28 mouse cellular contexts compared by ENCODE assay signal in the genomic region with DNA sequence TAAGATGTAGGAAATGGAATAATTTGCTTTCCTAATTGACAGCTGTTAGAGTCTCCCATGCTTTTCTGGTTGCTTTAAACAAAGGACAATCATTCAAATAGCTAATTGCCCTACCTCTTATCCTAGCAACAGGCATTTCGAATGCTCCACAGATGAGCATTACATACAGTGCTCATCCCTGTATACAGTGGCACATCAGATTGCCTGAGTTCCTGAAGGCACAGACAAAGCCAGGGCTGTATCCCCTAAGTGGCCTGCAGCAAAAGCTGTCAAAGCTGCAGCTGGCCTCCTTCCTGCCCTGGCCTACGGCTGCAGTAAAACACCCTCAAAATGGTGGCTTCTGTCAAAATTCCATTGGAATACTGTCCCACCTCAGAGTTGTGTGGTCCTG. TPM values are rescaled to one million over a fixed set of nuclear protein-coding genes. Genes with fewer than 3 reads are reported as not detected.
DNase-seq lines count a peak whose midpoint lies in the region; ATAC-seq and TF ChIP-seq lines count a peak whose summit lies in the region.
"Had no signal": no experiment of that assay in that cellular context is flagged by ENCODE, and none has a peak within 500 bp of the region (broad histone marks: within the 10 kb centered on the region; RNA-seq: fewer than 3 reads in every experiment).

No protein-coding gene starts in this region.

- peak overlapping the region; percentile 71; the same call in 1 of the 2 replicates for H3K27ac ChIP-seq in heart, embryonic 15.5 days
- H3K27ac ChIP-seq in forebrain, embryonic 16.5 days (ENCODE audit: low read length) = peak overlapping the region; percentile 75
- peak overlapping the region; percentile 60 for H3K27ac ChIP-seq in hindbrain, postnatal 0 days
- H3K27ac ChIP-seq in neural tube, embryonic 13.5 days (replicated peaks) = peak overlapping the region; percentile 81
- H3K27ac ChIP-seq: embryonic facial prominence, embryonic 15.5 days; kidney, embryonic 15.5 days; limb, embryonic 13.5 days; liver, embryonic 14.5 days; lung, embryonic 15.5 days; stomach, embryonic 15.5 days had no signal

- H3K9ac ChIP-seq in heart, embryonic 15.5 days = no peak overlapping the region
- no peak overlapping the region for H3K9ac ChIP-seq in forebrain, embryonic 16.5 days (replicated peaks; ENCODE audit: low read depth, low read length)
- no peak overlapping the region for H3K9ac ChIP-seq in hindbrain, postnatal 0 days (replicated peaks; ENCODE audit: low read length)
- no peak overlapping the region for H3K9ac ChIP-seq in neural tube, embryonic 13.5 days
- H3K9ac ChIP-seq: embryonic facial prominence, embryonic 15.5 days; kidney, embryonic 15.5 days; limb, embryonic 13.5 days; liver, embryonic 14.5 days; lung, embryonic 15.5 days; stomach, embryonic 15.5 days had no signal

- no peak for ATAC-seq in heart, embryonic 15.5 days (replicated peaks; ENCODE audit: insufficient number of reproducible peaks, insufficient read depth, low FRiP score, low read depth)
- ATAC-seq in forebrain, embryonic 16.5 days = peak; percentile 82
- ATAC-seq in hindbrain, postnatal 0 days = peak; percentile 63
- ATAC-seq in neural tube, embryonic 13.5 days (ENCODE audit: low read depth) = peak; percentile 79
- no peak for ATAC-seq in megakaryocyte, adult 5-6 weeks (ENCODE audit: poor library complexity, severe bottlenecking)
- ATAC-seq: CD4-positive, CD25-positive, alpha-beta regulatory T cell, adult 4 months; intestine, postnatal 0 days; Patski had no signal

- intact Hi-C loops in heart, postnatal 36 days (cut with DNase I) = no loop called here

- no peak for DNase-seq in heart, postnatal 36 days
- peak; percentile 20 for DNase-seq in hindbrain, postnatal 0 days (ENCODE audit: low spot score)
- DNase-seq in urinary bladder, postnatal 4 days (ENCODE audit: low spot score in 2 of 2) = no peak
- no peak for DNase-seq in layer of hippocampus, adult 9-10 months (ENCODE audit: low spot score)
- DNase-seq: adrenal gland, adult 8-10 months; cerebellum, postnatal 25 days; embryo, embryonic 11 days; gastrocnemius, adult 2 months; heart, adult 11 months; kidney, postnatal 4 days; lung, postnatal 4 days; right cerebral cortex, postnatal 14 days; spleen, adult 18-20 months; thymus, adult 2 months had no signal

- H3K4me2 ChIP-seq in heart, embryonic 15.5 days = no peak overlapping the region
- no peak overlapping the region for H3K4me2 ChIP-seq in forebrain, embryonic 16.5 days (ENCODE audit: low read length)
- no peak overlapping the region for H3K4me2 ChIP-seq in hindbrain, postnatal 0 days (ENCODE audit: low read depth, low read length)
- H3K4me2 ChIP-seq in neural tube, embryonic 13.5 days = no peak overlapping the region
- H3K4me2 ChIP-seq: embryonic facial prominence, embryonic 15.5 days; kidney, embryonic 15.5 days; limb, embryonic 13.5 days; lung, embryonic 15.5 days; stomach, embryonic 15.5 days had no signal

- 68% methylated on average over 2 of the region's 2 CpGs for WGBS in heart, embryonic 15.5 days
- WGBS in forebrain, embryonic 16.5 days = 43% methylated on average over 2 of the region's 2 CpGs
- WGBS in hindbrain, postnatal 0 days = 55% methylated on average over 2 of the region's 2 CpGs
- 47% methylated on average over 2 of the region's 2 CpGs for WGBS in neural tube, embryonic 13.5 days

- peaks cover 4% of the 10 kb centered on the region; the same call in 1 of the 2 replicates for H3K4me1 ChIP-seq in heart, embryonic 15.5 days (replicated peaks)
- no peaks in the 10 kb centered on the region; the same call in 1 of the 2 replicates for H3K4me1 ChIP-seq in forebrain, embryonic 16.5 days (replicated peaks; ENCODE audit: control insufficient read depth, insufficient read depth, low read length)
- no peaks in the 10 kb centered on the region for H3K4me1 ChIP-seq in hindbrain, postnatal 0 days (ENCODE audit: insufficient read depth, low read length)
- H3K4me1 ChIP-seq in neural tube, embryonic 13.5 days (replicated peaks) = peaks cover 7% of the 10 kb centered on the region
- H3K4me1 ChIP-seq: embryonic facial prominence, embryonic 15.5 days; kidney, embryonic 15.5 days; limb, embryonic 13.5 days; stomach, embryonic 15.5 days had no signal

- H3K4me3 ChIP-seq in heart, embryonic 15.5 days = no peak overlapping the region
- no peak overlapping the region for H3K4me3 ChIP-seq in forebrain, embryonic 16.5 days (replicated peaks; ENCODE audit: low read length)
- H3K4me3 ChIP-seq in hindbrain, postnatal 0 days (ENCODE audit: low read length) = no peak overlapping the region
- H3K4me3 ChIP-seq in neural tube, embryonic 13.5 days = no peak overlapping the region
- H3K4me3 ChIP-seq: embryonic facial prominence, embryonic 15.5 days; gastrocnemius, adult 2 months; kidney, embryonic 15.5 days; limb, embryonic 13.5 days; lung, embryonic 15.5 days; stomach, embryonic 15.5 days had no signal

- TF ChIP-seq CTCF in hindbrain, postnatal 0 days (IDR thresholded peaks at IDR 0.05; ENCODE audit: low read depth) = no peak

- no peaks in the 10 kb centered on the region for H3K27me3 ChIP-seq in heart, embryonic 15.5 days
- no peaks in the 10 kb centered on the region for H3K27me3 ChIP-seq in forebrain, embryonic 16.5 days (replicated peaks; ENCODE audit: control insufficient read depth, insufficient read depth, low read length)
- no peaks in the 10 kb centered on the region for H3K27me3 ChIP-seq in hindbrain, postnatal 0 days (ENCODE audit: insufficient read depth, low read length)
- H3K27me3 ChIP-seq in neural tube, embryonic 13.5 days = no peaks in the 10 kb centered on the region
- H3K27me3 ChIP-seq: embryonic facial prominence, embryonic 15.5 days; kidney, embryonic 15.5 days; limb, embryonic 13.5 days; lung, embryonic 15.5 days; stomach, embryonic 15.5 days had no signal

- H3K36me3 ChIP-seq in heart, embryonic 15.5 days = no peaks in the 10 kb centered on the region
- H3K36me3 ChIP-seq in forebrain, embryonic 16.5 days (ENCODE audit: control insufficient read depth, insufficient read depth) = no peaks in the 10 kb centered on the region
- H3K36me3 ChIP-seq in hindbrain, postnatal 0 days (ENCODE audit: insufficient read depth, low read length) = no peaks in the 10 kb centered on the region
- no peaks in the 10 kb centered on the region for H3K36me3 ChIP-seq in neural tube, embryonic 13.5 days
- H3K36me3 ChIP-seq: embryonic facial prominence, embryonic 15.5 days; kidney, embryonic 15.5 days; limb, embryonic 13.5 days; lung, embryonic 15.5 days; stomach, embryonic 15.5 days had no signal

- H3K9me3 ChIP-seq in heart, embryonic 15.5 days (replicated peaks) = no peaks in the 10 kb centered on the region
- no peaks in the 10 kb centered on the region for H3K9me3 ChIP-seq in forebrain, embryonic 16.5 days (ENCODE audit: control insufficient read depth, low read length)
- H3K9me3 ChIP-seq in hindbrain, postnatal 0 days (ENCODE audit: low read length) = no peaks in the 10 kb centered on the region
- H3K9me3 ChIP-seq in neural tube, embryonic 13.5 days = no peaks in the 10 kb centered on the region
- H3K9me3 ChIP-seq: embryonic facial prominence, embryonic 15.5 days; kidney, embryonic 15.5 days; limb, embryonic 13.5 days; lung, embryonic 15.5 days; stomach, embryonic 15.5 days had no signal

RNA-seq across cellular contexts. Expression of gene Arxes2, which starts 35.9 kb away (rescaled TPM):
- polyA plus RNA-seq in heart, embryonic 15.5 days (2015; fragmentation: Nextera tagmentation; extraction: Ambion mirVana) = 58.6 and 61.2 TPM in 2 replicates
- 1 to 10 TPM; 1.4 to 2.2 TPM for total RNA-seq in heart, postnatal 36 days (2021)
- 170 and 205 TPM in 2 replicates for polyA plus RNA-seq in forebrain, embryonic 16.5 days (2015; fragmentation: Nextera tagmentation; extraction: Ambion mirVana)
- total RNA-seq in hindbrain, postnatal 0 days (2014; rRNA removed) = 168 and 177 TPM in 2 replicates
- polyA plus RNA-seq in hindbrain, postnatal 0 days (2015; fragmentation: Nextera tagmentation; extraction: Ambion mirVana) = 312 and 317 TPM in 2 replicates
- polyA plus RNA-seq in neural tube, embryonic 13.5 days (2015; fragmentation: Nextera tagmentation; extraction: Ambion mirVana) = 222 and 228 TPM in 2 replicates
- total RNA-seq in megakaryocyte, adult 5-6 weeks (2015) = not detected in 2 replicates
- not detected in 2 replicates for total RNA-seq in megakaryocyte, adult 5-6 weeks (2017)
- total RNA-seq: neutrophil, adult 5-6 weeks had no signal

Comparison
In these comparisons a context has a peak if more than half of its experiments do, and no peak if none do; other contexts are left out.
1. ATAC-seq: peak in forebrain, embryonic 16.5 days (single experiment), hindbrain, postnatal 0 days (single experiment) and neural tube, embryonic 13.5 days (single experiment); none in heart, embryonic 15.5 days (single experiment) and megakaryocyte, adult 5-6 weeks (single experiment).
2. Peak in every context shown above with its lines, with median percentiles within 50 percentile points of each other: H3K27ac ChIP-seq.